Mouse (Mus musculus): ENCODE results near the gene Zfp982. TPM values are rescaled to one million over a fixed set of nuclear protein-coding genes. Genes with fewer than 3 reads are reported as not detected.
"Not testable (repeated sequence)": the region's sequence is repeated elsewhere in the genome, so short reads cannot be mapped to it uniquely, and the experiment has no call there.

The Zfp982 gene
- total RNA-seq, 2 experiments from 2014 or later = 2.3 to 2.9 TPM

DNA sequence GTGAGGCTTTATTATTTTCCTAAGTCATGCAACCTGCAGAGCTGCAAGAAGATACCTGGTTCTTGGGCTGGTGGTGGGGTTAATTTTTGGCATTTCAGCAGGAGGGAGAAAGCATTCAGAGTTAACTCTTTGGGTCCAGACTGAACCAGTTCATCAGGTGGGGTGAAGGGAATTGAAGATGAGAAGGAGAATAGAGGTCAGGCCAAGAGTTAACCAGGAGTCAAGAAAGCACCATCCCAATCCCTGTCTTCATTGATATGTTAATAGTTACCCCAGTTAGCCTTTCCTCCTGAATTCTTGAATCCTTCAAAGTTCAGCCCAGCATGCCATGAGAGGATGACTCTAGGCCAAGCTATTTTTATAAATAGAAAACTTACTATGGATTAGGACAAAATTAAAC is 65.8 kb downstream of the Zfp982 start:
- not testable (repeated sequence) for DNase-seq (ENCODE audit: low spot score in 2 of 2)

DNA sequence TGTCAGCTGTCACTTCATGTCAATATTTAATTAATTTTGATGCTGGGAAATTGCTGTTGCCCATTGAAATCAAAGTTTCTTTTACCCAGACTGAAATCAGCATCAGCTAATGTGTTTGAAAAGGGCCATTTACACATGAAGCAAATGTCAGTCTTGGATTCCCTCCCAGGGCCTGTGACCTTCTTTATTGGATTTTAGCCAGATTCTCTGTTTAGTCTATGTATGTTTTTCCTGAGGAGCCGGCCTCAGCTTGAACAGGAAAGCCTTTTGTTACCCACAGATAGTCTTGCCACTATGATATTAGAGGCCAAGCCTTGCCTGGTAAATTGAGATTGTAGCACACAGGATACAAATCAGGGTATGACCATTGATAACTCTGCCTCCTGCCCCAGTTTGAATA is 66.9 kb downstream of the Zfp982 start:
- not testable (repeated sequence) for DNase-seq (ENCODE audit: low spot score in 2 of 2)

Other genes with a start within 250 kb of the Zfp982 start
- gene Zfp988, start 186.7 kb upstream of the Zfp982 start, total RNA-seq (2021) = under 1 TPM; 0.33 to 0.40 TPM
- gene Zfp978, start 131.1 kb upstream of the Zfp982 start, total RNA-seq (2021) = not detected
- under 1 TPM in 1 of 2 experiments, not detected in 1; 0.20 TPM for gene Gm16503, start 47.8 kb downstream of the Zfp982 start, total RNA-seq (2021)
- not detected for gene Zfp985, start 60.9 kb downstream of the Zfp982 start, total RNA-seq (2021)
- under 1 TPM; 0.17 to 0.33 TPM for gene Zfp979, start 150.1 kb downstream of the Zfp982 start, total RNA-seq (2021)
- not detected for gene Zfp534, start 210.1 kb downstream of the Zfp982 start, total RNA-seq (2021)

Data from layer of hippocampus, adult 18-20 months (tissue).